27 mouse cellular contexts compared by ENCODE assay signal in the genomic region with DNA sequence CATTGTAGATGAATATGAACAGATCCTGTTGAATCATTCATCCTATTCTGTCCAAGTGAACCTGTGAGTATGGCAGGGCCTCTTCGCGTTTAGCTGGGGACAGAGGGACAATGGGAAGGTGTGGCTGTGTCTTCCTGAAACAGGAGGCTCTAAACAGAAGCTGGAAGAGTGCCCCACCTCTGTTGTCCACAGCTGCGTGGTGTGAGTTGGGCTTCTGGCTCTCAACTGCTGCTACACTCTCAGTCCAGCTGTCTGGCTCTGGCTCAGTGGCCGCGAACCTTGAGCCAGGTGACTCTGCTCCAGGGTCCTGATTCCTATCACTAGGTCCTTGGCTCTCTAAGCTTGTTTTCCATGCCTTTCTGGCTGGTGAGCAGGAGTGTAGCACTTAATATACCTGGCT.
DNase-seq lines count a peak whose midpoint lies in the region; ATAC-seq lines count a peak whose summit lies in the region.
"Had no signal": no experiment of that assay in that cellular context is flagged by ENCODE, and none has a peak within 500 bp of the region (broad histone marks: within the 10 kb centered on the region; RNA-seq: fewer than 3 reads in every experiment).

No protein-coding gene starts in this region.

- no peaks in the 10 kb centered on the region for H3K4me1 ChIP-seq in heart, embryonic 12.5 days (replicated peaks)
- H3K4me1 ChIP-seq: forebrain, embryonic 15.5 days; heart, embryonic 13.5 days; liver, embryonic 13.5 days had no signal

- DNase-seq in gastrocnemius, postnatal 10 days, result peak; percentile 39
- no peak for DNase-seq in gastrocnemius, adult 18-20 months (ENCODE audit: low spot score)
- DNase-seq in heart, adult 8-10 months (ENCODE audit: low spot score), result peak; percentile 32
- DNase-seq in kidney, postnatal 10 days, result peak; percentile 20
- no peak for DNase-seq in kidney, adult 18-20 months
- peak; percentile 28 for DNase-seq in heart, postnatal 4 days
- DNase-seq in frontal cortex, postnatal 10 days (ENCODE audit: low spot score in 2 of 2), result no peak
- DNase-seq: adrenal gland, adult 8-10 months; cerebellum, adult 9-10 months; cerebellum, postnatal 36 days; layer of hippocampus, postnatal 36 days; left cerebral cortex, postnatal 4 days; liver, embryonic 13.5 days; lung, adult 18-20 months; lung, postnatal 14 days; midbrain, embryonic 14.5 days; thymus, adult 2 months; thymus, postnatal 36 days had no signal

- no peaks in the 10 kb centered on the region for H3K36me3 ChIP-seq in heart, embryonic 12.5 days
- H3K36me3 ChIP-seq: embryonic facial prominence, embryonic 13.5 days; forebrain, embryonic 10.5 days; forebrain, embryonic 15.5 days; G1E; heart, embryonic 13.5 days; limb, embryonic 15.5 days; liver, embryonic 13.5 days had no signal

- peaks cover 4% of the 10 kb centered on the region; the same call in 1 of the 2 replicates for H3K27me3 ChIP-seq in heart, embryonic 12.5 days (replicated peaks)
- H3K27me3 ChIP-seq: liver, embryonic 13.5 days had no signal

- no peak overlapping the region for H3K9ac ChIP-seq in heart, embryonic 12.5 days
- H3K9ac ChIP-seq: embryonic facial prominence, embryonic 13.5 days; forebrain, embryonic 15.5 days; heart, embryonic 13.5 days; hindbrain, embryonic 14.5 days; limb, embryonic 15.5 days; liver, embryonic 13.5 days had no signal

- no peak overlapping the region for H3K4me2 ChIP-seq in heart, embryonic 12.5 days
- H3K4me2 ChIP-seq: embryonic facial prominence, embryonic 13.5 days; forebrain, embryonic 15.5 days; heart, embryonic 13.5 days; hindbrain, embryonic 14.5 days; limb, embryonic 15.5 days; liver, embryonic 13.5 days had no signal

- no peak for ATAC-seq in heart, embryonic 12.5 days (ENCODE audit: insufficient number of reproducible peaks, low FRiP score)
- ATAC-seq: forebrain, embryonic 15.5 days; intestine, postnatal 0 days had no signal

- 60% methylated on average over 5 of the region's 5 CpGs for WGBS in heart, embryonic 12.5 days

- no peak overlapping the region for H3K4me3 ChIP-seq in heart, embryonic 12.5 days
- H3K4me3 ChIP-seq: embryonic facial prominence, embryonic 13.5 days; forebrain, embryonic 10.5 days; forebrain, embryonic 15.5 days; heart, embryonic 13.5 days; limb, embryonic 15.5 days; liver, embryonic 13.5 days had no signal

- no peak overlapping the region for H3K27ac ChIP-seq in heart, embryonic 12.5 days (ENCODE audit: poor library complexity, severe bottlenecking)
- H3K27ac ChIP-seq: embryonic facial prominence, embryonic 13.5 days; forebrain, embryonic 10.5 days; forebrain, embryonic 15.5 days; heart, embryonic 13.5 days; hindbrain, embryonic 14.5 days; limb, embryonic 15.5 days; liver, embryonic 13.5 days had no signal

- H3K9me3 ChIP-seq in heart, embryonic 12.5 days (replicated peaks), result no peaks in the 10 kb centered on the region
- H3K9me3 ChIP-seq: embryonic facial prominence, embryonic 13.5 days; forebrain, embryonic 10.5 days; forebrain, embryonic 15.5 days; heart, embryonic 13.5 days; limb, embryonic 15.5 days; liver, embryonic 13.5 days had no signal

Comparison
In these comparisons a context has a peak if more than half of its experiments do, and no peak if none do; other contexts are left out.
1. DNase-seq: peak in gastrocnemius, postnatal 10 days (single experiment), heart, adult 8-10 months (single experiment), kidney, postnatal 10 days (single experiment) and heart, postnatal 4 days (single experiment); none in gastrocnemius, adult 18-20 months (single experiment), kidney, adult 18-20 months (single experiment) and frontal cortex, postnatal 10 days (0 of 2).